Mouse (Mus musculus) Patski (cell line): ENCODE data around the gene Rell1. TPM values are rescaled to one million over a fixed set of nuclear protein-coding genes. Genes with fewer than 3 reads are reported as not detected.

Experiments
- ATAC-seq: fragments of 100-300 bp; one replicate; pipeline ENCODE4 v1.8.0; 2021
- CTCF ChIA-PET: fragments of 350-600 bp; sonication (Branson Sonifier 250); formaldehyde crosslinking; loops from one replicate; lab custom pipeline; 2022; ENCODE audit warnings: inconsistent platforms; lab: Charles Lee
- POLR2A ChIA-PET: fragments of 350-600 bp; sonication (Branson Sonifier 250); formaldehyde crosslinking; loops from one replicate; lab custom pipeline; 2022; ENCODE audit warnings: antibody characterized with exemption, inconsistent platforms; lab: Charles Lee
- DNase-seq: peaks from one replicate; pipeline ENCODE4 v3.0.0-alpha.2; 2011; ENCODE audit warnings: low read depth, low spot score
- H3K27me3 ChIP-seq: fragments of 371-371 bp; one replicate; pipeline ENCODE4 v1.5.1; 2021
- CTCF ChIP-seq: fragments of 100-300 bp; IDR thresholded peaks from one replicate; pipeline ENCODE4 v1.5.1; 2021
- in situ Hi-C: fragments of 300-500 bp; cut with MboI; formaldehyde crosslinking; loops from 3 replicates; pipeline ENCODE4 v1.11.1; 2018; ENCODE audit warnings: low pct_unique_long_range_greater_than_20kb, mixed read lengths
- polyA plus RNA-seq: library from polyadenylated mRNA; unstranded; gene quantifications from one replicate; pipeline ENCODE4 v1.2.3, GENCODE M21; 2021

Rell1 gene
- polyA plus RNA-seq, 1 experiment from 2014 or later = 100 TPM

- ChIA-PET POLR2A (interaction anchor here (0.7 to 0.9 kb wide), 2 partner anchors 101 to 294 kb away, joined by 3 read pairs; no protein-coding TSS in a partner anchor), CTCF (interaction anchor here (0.8 to 2.0 kb wide), 7 partner anchors 8 to 101 kb away, joined by 3 to 5 read pairs (median 3); no protein-coding TSS in a partner anchor)
- in situ Hi-C loops = no loop called here
- DNase-seq = no peak
- no peak for ATAC-seq
- no peaks in the 10 kb centered on the region for H3K27me3 ChIP-seq
- no peak for TF ChIP-seq CTCF
Measured at GRCm38 (mm10) chr5:63969476-63970112, 897 bp upstream of the Rell1 start.

GRCm38 (mm10) chr5:63967591-63968141, 1.0 kb downstream of the Rell1 start:
- no peak for ATAC-seq
- POLR2A ChIA-PET = no interaction called here
- H3K27me3 ChIP-seq = no peaks in the 10 kb centered on the region
- no peak for TF ChIP-seq CTCF
- CTCF ChIA-PET = interaction anchor here (0.8 to 1.9 kb wide), 6 partner anchors 11 to 103 kb away, joined by 3 to 6 read pairs (median 4); no protein-coding TSS in a partner anchor
- no peak for DNase-seq
- in situ Hi-C loops = no loop called here

DNA sequence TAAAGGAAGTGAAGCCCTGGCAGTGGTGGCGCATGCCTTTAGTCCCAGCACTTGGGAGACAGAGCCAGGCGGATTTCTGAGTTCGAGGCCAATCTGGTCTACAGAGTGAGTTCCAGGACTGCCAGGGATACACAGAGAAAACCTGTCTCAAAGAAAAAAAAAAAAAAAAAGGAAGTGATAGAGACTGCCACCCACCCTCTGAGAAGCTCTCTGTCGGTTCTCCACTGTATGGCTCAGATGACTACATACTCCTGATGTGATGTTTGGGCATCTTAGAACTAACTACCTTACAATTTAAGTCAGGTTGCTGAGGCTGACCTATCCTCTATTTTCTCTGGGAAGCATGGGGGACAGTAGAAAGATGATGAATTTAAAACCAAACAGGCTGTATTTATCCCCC, 2.3 kb downstream of the Rell1 start:
- ATAC-seq (no peak), DNase-seq (no peak)
- in situ Hi-C loops = no loop called here
- TF ChIP-seq CTCF = no peak
- H3K27me3 ChIP-seq = no peaks in the 10 kb centered on the region
- POLR2A ChIA-PET = no interaction called here
- CTCF ChIA-PET = interaction anchor here (0.7 to 1.9 kb wide), 5 partner anchors 9 to 167 kb away, joined by 3 to 6 read pairs (median 3); no protein-coding TSS in a partner anchor

DNA sequence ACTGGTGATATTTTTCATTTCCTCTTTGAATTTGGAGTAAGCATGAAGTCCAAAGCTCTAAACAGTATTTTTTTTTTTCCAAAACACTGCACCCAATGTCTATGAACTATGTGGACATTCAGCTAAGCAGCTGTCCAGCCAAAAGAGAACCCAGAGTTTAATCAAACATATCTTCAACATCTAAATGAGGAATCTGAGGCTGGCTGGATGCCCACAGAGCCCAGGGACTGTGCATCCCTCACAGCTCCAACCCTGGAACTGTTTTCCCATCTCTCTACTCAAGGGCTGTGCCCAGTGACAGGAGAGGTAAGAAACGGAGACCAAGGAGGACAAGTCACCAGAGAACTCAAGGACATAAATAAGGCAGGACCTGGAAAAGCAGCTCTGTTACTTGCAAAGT, 2.8 kb downstream of the Rell1 start:
- TF ChIP-seq CTCF = no peak
- ChIA-PET POLR2A (interaction anchor here (0.7 kb wide), 1 partner anchor 524 kb away, joined by 7 read pairs; no protein-coding TSS in a partner anchor), CTCF (interaction anchor here (0.7 to 1.9 kb wide), 3 partner anchors 9 to 166 kb away, joined by 3 to 6 read pairs (median 3); no protein-coding TSS in a partner anchor)
- DNase-seq = no peak
- no peak for ATAC-seq
- H3K27me3 ChIP-seq = no peaks in the 10 kb centered on the region
- in situ Hi-C loops = no loop called here

DNA sequence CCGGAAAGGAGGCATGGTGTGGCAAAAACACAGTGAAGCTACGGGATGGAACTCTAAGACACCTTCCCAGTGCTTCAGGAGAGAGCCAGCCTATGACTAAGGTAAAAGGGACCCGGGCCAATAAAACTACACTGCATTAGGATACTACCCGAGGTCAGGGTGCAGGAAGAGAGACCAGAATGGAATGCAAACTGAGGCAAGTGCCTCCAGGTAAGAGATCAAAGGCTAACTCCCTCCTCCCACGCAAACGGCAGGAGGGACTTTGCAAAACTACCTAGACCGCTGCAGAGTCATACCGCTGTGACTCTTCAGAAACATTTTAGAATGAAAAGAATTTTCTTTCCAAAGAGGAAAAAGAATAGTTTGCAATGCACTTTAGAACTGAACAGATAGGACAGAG, 4.1 kb downstream of the Rell1 start:
- in situ Hi-C loops = loop anchor here (5.0 kb wide), 1 partner anchor 57 kb away; no protein-coding TSS in a partner anchor
- no peak for TF ChIP-seq CTCF
- ChIA-PET CTCF (interaction anchor here (1.0 kb wide), 1 partner anchor 105 kb away, joined by 3 read pairs; no protein-coding TSS in a partner anchor), POLR2A (no interaction called here)
- DNase-seq = no peak
- H3K27me3 ChIP-seq = no peaks in the 10 kb centered on the region
- no peak for ATAC-seq

DNA sequence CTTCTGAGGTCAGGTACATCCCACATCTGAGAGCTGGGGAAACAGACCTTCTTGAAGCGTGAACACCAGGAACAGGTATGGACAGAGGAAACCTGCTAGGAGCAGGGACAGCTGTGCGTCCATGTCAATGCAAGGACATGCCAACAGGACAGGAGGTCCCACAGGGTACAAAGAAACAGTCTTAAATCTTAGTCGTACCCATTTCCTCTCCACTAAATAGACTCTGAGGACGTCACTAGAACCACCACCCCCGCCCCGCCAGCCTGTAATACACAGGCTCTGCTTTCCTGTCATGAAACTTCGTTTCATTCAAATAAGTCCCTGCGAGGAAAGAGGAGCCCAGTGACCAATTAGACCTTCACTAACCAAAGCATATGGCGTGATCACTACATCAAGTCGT, 7.0 kb downstream of the Rell1 start:
- ChIA-PET POLR2A (no interaction called here), CTCF (no interaction called here)
- H3K27me3 ChIP-seq = no peaks in the 10 kb centered on the region
- DNase-seq = no peak
- no peak for TF ChIP-seq CTCF
- in situ Hi-C loops = loop anchor here (5.0 kb wide), 1 partner anchor 54 kb away; no protein-coding TSS in a partner anchor
- no peak for ATAC-seq

GRCm38 (mm10) chr5:63960565-63960964, 8.1 kb downstream of the Rell1 start:
- TF ChIP-seq CTCF = no peak
- in situ Hi-C loops = loop anchor here (5.0 kb wide), 1 partner anchor 53 kb away; no protein-coding TSS in a partner anchor
- ChIA-PET CTCF (no interaction called here), POLR2A (no interaction called here)
- no peaks in the 10 kb centered on the region for H3K27me3 ChIP-seq
- no peak for ATAC-seq
- no peak for DNase-seq

DNA sequence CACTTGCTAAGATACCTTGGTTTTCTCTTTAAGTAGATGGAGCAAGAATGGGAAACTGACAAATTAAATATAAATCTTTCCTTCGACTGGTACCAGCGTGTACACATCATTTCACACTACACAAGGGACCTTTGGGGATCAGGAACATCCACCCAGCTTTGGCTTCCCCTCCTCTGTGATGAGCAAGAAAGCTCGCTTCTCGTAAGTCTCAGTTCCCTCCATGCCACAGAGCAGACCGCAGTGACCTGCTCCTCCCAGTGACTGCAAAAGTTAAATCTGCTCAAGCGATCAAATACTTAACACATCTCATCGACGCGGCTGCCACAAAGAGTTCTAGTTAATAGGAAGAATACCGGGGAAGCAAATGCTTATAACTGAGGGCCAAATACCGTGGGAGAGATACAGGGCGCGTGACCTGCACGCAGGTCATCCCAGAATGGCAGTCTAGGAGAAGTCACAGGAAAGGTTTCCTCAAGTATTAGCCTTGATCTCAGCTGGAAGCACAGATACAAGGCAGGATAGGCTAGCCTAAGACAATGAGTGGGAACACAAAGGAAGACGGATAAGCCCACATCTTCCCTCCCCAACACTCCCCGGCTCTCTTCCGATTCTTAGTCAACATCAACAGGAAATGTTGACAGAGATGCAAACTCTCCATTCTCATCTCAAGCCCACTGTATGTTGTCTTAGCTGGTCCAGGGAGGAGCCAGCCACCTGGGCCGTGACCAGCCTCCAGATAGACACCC, 9.6 kb downstream of the Rell1 start:
- ATAC-seq (no peak), DNase-seq (no peak)
- CTCF ChIA-PET = interaction anchor here (1.2 kb wide), 1 partner anchor 111 kb away, joined by 4 read pairs; no protein-coding TSS in a partner anchor
- POLR2A ChIA-PET = interaction anchor here (1.3 kb wide), 1 partner anchor 12 kb away, joined by 3 read pairs; no protein-coding TSS in a partner anchor
- in situ Hi-C loops = no loop called here
- no peaks in the 10 kb centered on the region for H3K27me3 ChIP-seq
- no peak for TF ChIP-seq CTCF

GRCm38 (mm10) chr5:63957607-63958006, 11.1 kb downstream of the Rell1 start:
- ChIA-PET CTCF (interaction anchor here (1.7 kb wide), 1 partner anchor 9 kb away, joined by 6 read pairs; no protein-coding TSS in a partner anchor), POLR2A (no interaction called here)
- no peak for TF ChIP-seq CTCF
- no peaks in the 10 kb centered on the region for H3K27me3 ChIP-seq
- ATAC-seq (no peak), DNase-seq (no peak)
- in situ Hi-C loops = no loop called here

GRCm38 (mm10) chr5:63956411-63956810, 12.3 kb downstream of the Rell1 start:
- ATAC-seq (no peak), DNase-seq (no peak)
- CTCF ChIA-PET = interaction anchor here (1.2 to 1.7 kb wide), 2 partner anchors 10 to 49 kb away, joined by 3 to 6 read pairs; no protein-coding TSS in a partner anchor
- no peaks in the 10 kb centered on the region for H3K27me3 ChIP-seq
- in situ Hi-C loops = no loop called here
- TF ChIP-seq CTCF = no peak
- POLR2A ChIA-PET = interaction anchor here (1.0 kb wide), 1 partner anchor 27 kb away, joined by 3 read pairs; no protein-coding TSS in a partner anchor
